16 mouse cellular contexts compared by ENCODE assay signal in the genomic region with DNA sequence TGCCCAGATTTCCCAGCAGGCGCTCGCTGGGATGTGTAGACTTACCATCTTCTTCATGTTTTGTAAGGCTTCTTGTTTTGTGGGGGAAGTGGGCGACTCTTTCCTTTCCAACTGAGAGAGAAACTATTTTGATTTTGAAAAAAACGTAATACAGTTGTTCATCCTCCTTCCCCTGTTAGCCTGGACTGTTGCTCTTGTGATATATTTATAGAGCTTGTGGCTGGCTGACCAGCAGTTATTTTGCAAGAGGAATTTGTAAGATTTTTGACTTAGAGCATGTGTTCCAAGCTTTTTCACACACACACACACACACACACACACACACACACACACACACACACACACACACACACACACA.
A peak's percentile ranks its signal among the peaks of the same experiment; 100 is the strongest.
DNase-seq lines count a peak whose midpoint lies in the region; ATAC-seq lines count a peak whose summit lies in the region.
"Had no signal": no experiment of that assay in that cellular context is flagged by ENCODE, and none has a peak within 500 bp of the region (broad histone marks: within the 10 kb centered on the region; RNA-seq: fewer than 3 reads in every experiment).

No protein-coding gene starts in this region.

- H3K36me3 ChIP-seq in kidney, embryonic 14.5 days (ENCODE audit: control insufficient read depth, insufficient read depth, low read length), result no peaks in the 10 kb centered on the region; the same call in 1 of the 2 replicates
- H3K36me3 ChIP-seq: liver, embryonic 13.5 days; neural tube, embryonic 12.5 days had no signal

- peaks cover 62% of the 10 kb centered on the region for H3K4me1 ChIP-seq in kidney, embryonic 14.5 days (ENCODE audit: control insufficient read depth, insufficient read depth, low read length)

- peak overlapping the region; percentile 73 for H3K27ac ChIP-seq in kidney, embryonic 14.5 days (ENCODE audit: low read depth, low read length)
- H3K27ac ChIP-seq: forebrain, embryonic 12.5 days; liver, embryonic 13.5 days; midbrain, embryonic 10.5 days; neural tube, embryonic 12.5 days had no signal

- ATAC-seq in kidney, embryonic 14.5 days (ENCODE audit: low FRiP score, low TSS enrichment), result no peak

- H3K27me3 ChIP-seq in kidney, embryonic 14.5 days (ENCODE audit: control insufficient read depth, insufficient read depth, low read length), result no peaks in the 10 kb centered on the region
- H3K27me3 ChIP-seq: forebrain, embryonic 12.5 days; liver, embryonic 13.5 days; neural tube, embryonic 12.5 days had no signal

- 41% methylated on average over 4 of the region's 4 CpGs for WGBS in kidney, embryonic 14.5 days

- no peak overlapping the region for H3K4me3 ChIP-seq in kidney, embryonic 14.5 days (ENCODE audit: low read length)
- H3K4me3 ChIP-seq: forebrain, embryonic 12.5 days; liver, embryonic 13.5 days; midbrain, embryonic 10.5 days; neural tube, embryonic 12.5 days had no signal

- H3K9me3 ChIP-seq in kidney, embryonic 14.5 days (ENCODE audit: control insufficient read depth, low read length), result no peaks in the 10 kb centered on the region; the same call in 1 of the 2 replicates
- H3K9me3 ChIP-seq: forebrain, embryonic 12.5 days; liver, embryonic 13.5 days; midbrain, embryonic 10.5 days; neural tube, embryonic 12.5 days had no signal

- DNase-seq in kidney, adult 9 months, result no peak
- peak; percentile 2 for DNase-seq in urinary bladder, postnatal 14 days (ENCODE audit: low spot score)
- DNase-seq in urinary bladder, adult 2 months (ENCODE audit: low spot score), result no peak
- DNase-seq in kidney, postnatal 10 days, result peak; percentile 18
- peak; percentile 18 for DNase-seq in telencephalon, adult 2 months (ENCODE audit: low read depth, low spot score)
- DNase-seq in cerebellum, adult 11-12 months, result no peak
- DNase-seq in c-Kit-positive CD71-positive TER-119-positive erythroid progenitor cells, embryonic 14.5 days (ENCODE audit: low spot score), result no peak
- DNase-seq: cerebellum, postnatal 14 days; gastrocnemius, postnatal 10 days; liver, embryonic 13.5 days; thymus, postnatal 25 days had no signal

- H3K9ac ChIP-seq in kidney, embryonic 14.5 days (ENCODE audit: low read depth, low read length), result no peak overlapping the region
- H3K9ac ChIP-seq: forebrain, embryonic 12.5 days; hindbrain, embryonic 14.5 days; liver, embryonic 13.5 days; neural tube, embryonic 12.5 days had no signal

- no peak overlapping the region for H3K4me2 ChIP-seq in kidney, embryonic 14.5 days (replicated peaks; ENCODE audit: low read depth, low read length)
- H3K4me2 ChIP-seq: forebrain, embryonic 12.5 days; hindbrain, embryonic 14.5 days; liver, embryonic 13.5 days; neural tube, embryonic 12.5 days had no signal

Comparison
In these comparisons a context has a peak if more than half of its experiments do, and no peak if none do; other contexts are left out.
1. DNase-seq: peak in urinary bladder, postnatal 14 days (single experiment), kidney, postnatal 10 days (single experiment) and telencephalon, adult 2 months (single experiment); none in kidney, adult 9 months (single experiment), urinary bladder, adult 2 months (single experiment), cerebellum, adult 11-12 months (single experiment) and c-Kit-positive CD71-positive TER-119-positive erythroid progenitor cells, embryonic 14.5 days (single experiment).